Mouse (Mus musculus): ENCODE data around the gene Cgn. TPM values are rescaled to one million over a fixed set of nuclear protein-coding genes. Genes with fewer than 3 reads are reported as not detected.
"Not testable (repeated sequence)": the region's sequence is repeated elsewhere in the genome, so short reads cannot be mapped to it uniquely, and the experiment has no call there.

Cgn gene
- polyA plus RNA-seq, 1 experiment from 2014 or later = 7.2 TPM

DNA sequence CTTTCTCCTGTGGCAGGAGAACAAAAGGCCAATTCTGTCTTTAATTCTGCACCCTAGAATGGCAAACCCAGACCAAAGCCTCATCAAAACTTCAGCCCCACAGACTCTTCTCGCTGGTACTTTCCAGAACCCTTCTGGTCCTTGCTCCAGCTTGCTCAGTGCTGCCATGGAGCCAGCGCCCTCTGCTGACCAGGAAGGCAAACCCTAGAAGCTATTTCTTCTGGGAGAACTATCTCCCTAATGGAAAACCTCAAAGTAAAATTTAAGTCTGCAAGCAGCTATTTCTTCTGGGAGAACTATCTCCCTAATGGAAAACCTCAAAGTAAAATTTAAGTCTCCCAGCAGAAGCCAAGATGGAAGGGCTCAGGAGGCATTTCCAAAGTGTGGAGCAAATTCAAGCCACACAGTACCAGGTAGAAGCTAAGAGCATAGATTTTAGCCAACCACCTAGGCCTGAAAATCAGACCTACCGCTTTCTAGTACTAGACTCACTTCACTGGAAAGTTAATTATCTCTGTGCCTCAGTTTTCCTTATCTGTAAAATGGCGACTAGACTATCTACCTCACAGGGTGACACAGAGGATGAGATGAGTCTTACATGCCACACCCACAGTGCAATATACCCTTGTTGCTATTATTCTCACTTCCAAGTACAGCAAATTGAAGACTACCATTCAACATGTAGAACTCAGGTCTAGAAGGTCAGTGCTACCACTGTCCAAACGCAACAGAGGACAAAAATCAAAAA lies 21.6 kb downstream of the Cgn start:
- Histone ChIP-seq H3K4me2 (peak overlapping the region; percentile 52), H3K9ac (peak overlapping the region; percentile 22; the same call in 1 of the 2 replicates), H3K4me1 (replicated peaks) (peaks cover 12% of the 10 kb centered on the region), H3K4me3 (replicated peaks) (0 out of 2 replicates have a peak overlapping the region, but pooled peaks have one; percentile 12)
- H3K27ac ChIP-seq; DNase-seq; H3K36me3 ChIP-seq; H3K27me3 ChIP-seq; H3K9me3 ChIP-seq (replicated peaks): not testable (repeated sequence)
- ATAC-seq (ENCODE audit: low read depth) = peak; percentile 85
- 30% methylated on average over 4 of the region's 5 CpGs for WGBS (ENCODE audit: insufficient replicate concordance)

GRCm38 (mm10) chr3:94758427-94758826 lies 27.9 kb downstream of the Cgn start:
- WGBS (ENCODE audit: insufficient replicate concordance) = 16% methylated on average over 4 of the region's 9 CpGs
- not testable (repeated sequence) for H3K9me3 ChIP-seq (replicated peaks); H3K36me3 ChIP-seq; H3K9ac ChIP-seq; H3K4me3 ChIP-seq (replicated peaks); H3K27ac ChIP-seq
- Histone ChIP-seq H3K4me1 (replicated peaks) (peaks cover 14% of the 10 kb centered on the region), H3K4me2 (peak overlapping the region; percentile 32; the same call in 1 of the 2 replicates), H3K27me3 (peaks cover 25% of the 10 kb centered on the region)
- DNase-seq (peak; percentile 18), ATAC-seq (ENCODE audit: low read depth) (peak; percentile 80)

- H3K4me3 ChIP-seq (replicated peaks) = peak overlapping the region; percentile 35
- H3K36me3 ChIP-seq; H3K27ac ChIP-seq; DNase-seq; H3K9ac ChIP-seq; H3K9me3 ChIP-seq (replicated peaks): not testable (repeated sequence)
- ATAC-seq (ENCODE audit: low read depth) = peak; percentile 94
- peaks cover 25% of the 10 kb centered on the region for H3K27me3 ChIP-seq
- WGBS (ENCODE audit: insufficient replicate concordance) = under 1% methylated on average over 20 of the region's 31 CpGs
- H3K4me1 ChIP-seq (replicated peaks) = peaks cover 14% of the 10 kb centered on the region
- H3K4me2 ChIP-seq = peak overlapping the region; percentile 50
Observed at GRCm38 (mm10) chr3:94758056-94758409, 28.3 kb downstream of the Cgn start.

DNA sequence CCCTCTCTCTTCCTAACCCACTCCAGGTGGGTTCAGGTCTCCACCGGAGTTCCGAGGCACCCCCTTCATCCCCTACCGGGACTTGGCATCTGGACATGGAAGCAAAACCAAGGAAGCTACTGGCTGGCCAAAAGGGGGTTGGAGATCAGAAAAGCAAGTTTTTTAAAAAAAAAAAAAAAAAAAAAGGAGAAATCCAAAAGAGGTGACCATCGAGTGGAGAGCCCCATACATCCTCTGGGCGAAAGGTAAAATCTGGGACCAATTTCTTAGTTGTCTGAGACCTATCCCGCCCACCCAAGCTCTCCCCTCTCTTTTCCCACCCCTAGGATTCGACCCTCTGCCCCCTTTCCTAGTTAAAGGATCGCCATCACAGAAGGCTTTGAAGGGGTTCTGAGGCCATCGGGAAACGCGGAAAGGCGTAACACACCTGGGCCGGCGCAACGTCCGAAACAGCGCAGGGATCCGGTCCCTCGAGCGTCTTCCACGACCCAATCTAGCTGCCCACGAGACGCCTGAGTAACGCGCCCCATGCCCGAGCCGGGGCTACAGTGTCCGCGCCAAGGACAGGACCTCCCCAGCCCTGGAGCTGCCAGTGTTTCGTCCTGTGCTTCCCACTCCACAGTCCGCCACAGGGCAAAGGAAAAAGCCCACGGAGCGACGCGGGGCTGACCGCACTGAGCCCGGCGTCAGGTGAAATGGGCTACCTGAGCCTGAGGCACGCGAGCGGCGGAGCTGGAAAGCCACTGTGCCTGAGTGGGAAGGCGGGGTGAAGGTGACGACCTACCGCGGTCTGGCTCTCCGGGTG lies 28.8 kb downstream of the Cgn start:
- peak overlapping the region; percentile 49 for H3K4me3 ChIP-seq (replicated peaks)
- not testable (repeated sequence) for H3K27ac ChIP-seq; H3K36me3 ChIP-seq; DNase-seq; H3K9me3 ChIP-seq (replicated peaks)
- peak overlapping the region; percentile 71 for H3K4me2 ChIP-seq
- ATAC-seq (ENCODE audit: low read depth) = peak; percentile 50
- H3K9ac ChIP-seq = peak overlapping the region; percentile 50; the same call in 1 of the 2 replicates
- 6% methylated on average over 23 of the region's 47 CpGs for WGBS (ENCODE audit: insufficient replicate concordance)
- peaks cover 14% of the 10 kb centered on the region for H3K4me1 ChIP-seq (replicated peaks)
- H3K27me3 ChIP-seq = peaks cover 21% of the 10 kb centered on the region

- DNase-seq (no peak), ATAC-seq (ENCODE audit: low read depth) (no peak)
- no peak overlapping the region for H3K4me3 ChIP-seq (replicated peaks)
- H3K9ac ChIP-seq = no peak overlapping the region
- H3K4me1 ChIP-seq (replicated peaks) = no peaks in the 10 kb centered on the region
- no peak overlapping the region for H3K4me2 ChIP-seq
- H3K27ac ChIP-seq = no peak overlapping the region
- H3K9me3 ChIP-seq (replicated peaks) = no peaks in the 10 kb centered on the region
- 84% methylated on average over 17 of the region's 17 CpGs for WGBS (ENCODE audit: insufficient replicate concordance)
- H3K27me3 ChIP-seq = no peaks in the 10 kb centered on the region
- H3K36me3 ChIP-seq = no peaks in the 10 kb centered on the region
Observed at GRCm38 (mm10) chr3:94745691-94746090, 40.6 kb downstream of the Cgn start.

- H3K27me3 ChIP-seq; H3K4me3 ChIP-seq (replicated peaks); DNase-seq; ATAC-seq (ENCODE audit: low read depth); H3K9me3 ChIP-seq (replicated peaks); H3K27ac ChIP-seq; H3K9ac ChIP-seq; H3K4me1 ChIP-seq (replicated peaks); H3K4me2 ChIP-seq; H3K36me3 ChIP-seq: not testable (repeated sequence)
- 13% methylated on average over 2 of the region's 2 CpGs for WGBS (ENCODE audit: insufficient replicate concordance)
Observed at GRCm38 (mm10) chr3:94723637-94724036, 62.7 kb downstream of the Cgn start.

- H3K4me2 ChIP-seq; DNase-seq; H3K4me3 ChIP-seq (replicated peaks); H3K9ac ChIP-seq; H3K4me1 ChIP-seq (replicated peaks); H3K27me3 ChIP-seq; H3K36me3 ChIP-seq; H3K9me3 ChIP-seq (replicated peaks); H3K27ac ChIP-seq: not testable (repeated sequence)
- peak; percentile 61 for ATAC-seq (ENCODE audit: low read depth)
- 44% methylated on average over 1 of the region's 1 CpGs for WGBS (ENCODE audit: insufficient replicate concordance)
Observed at GRCm38 (mm10) chr3:94718253-94718652, 68.0 kb downstream of the Cgn start.

GRCm38 (mm10) chr3:94713424-94713823 lies 72.9 kb downstream of the Cgn start:
- not testable (repeated sequence) for H3K4me3 ChIP-seq (replicated peaks); ATAC-seq (ENCODE audit: low read depth); H3K4me2 ChIP-seq; H3K27ac ChIP-seq; H3K36me3 ChIP-seq; DNase-seq; H3K27me3 ChIP-seq; H3K9me3 ChIP-seq (replicated peaks); H3K4me1 ChIP-seq (replicated peaks); H3K9ac ChIP-seq
- WGBS (ENCODE audit: insufficient replicate concordance) = 61% methylated on average over 3 of the region's 3 CpGs

DNA sequence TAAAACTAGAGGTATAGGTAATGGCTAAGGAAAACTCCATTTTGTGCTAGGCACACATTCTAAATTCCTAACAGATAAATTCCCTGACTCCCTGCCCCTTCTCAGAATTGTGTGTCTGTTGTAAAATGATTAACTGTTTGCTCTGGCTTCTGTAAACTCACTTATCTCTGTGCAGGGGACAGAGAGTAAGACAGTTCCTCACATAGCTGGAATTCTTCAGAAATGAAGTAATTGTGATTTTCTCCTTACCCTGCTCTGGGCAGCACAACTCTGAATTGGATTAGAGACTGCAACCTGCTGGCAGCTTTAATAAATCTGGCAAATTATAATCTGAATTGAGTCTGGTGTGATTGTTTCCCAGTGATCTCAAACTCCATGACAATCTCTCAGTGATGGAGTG lies 75.7 kb downstream of the Cgn start:
- H3K4me3 ChIP-seq (replicated peaks); H3K9me3 ChIP-seq (replicated peaks); DNase-seq; H3K27me3 ChIP-seq; H3K4me1 ChIP-seq (replicated peaks); H3K9ac ChIP-seq; H3K4me2 ChIP-seq; H3K36me3 ChIP-seq; H3K27ac ChIP-seq: not testable (repeated sequence)
- ATAC-seq (ENCODE audit: low read depth) = peak; percentile 39; the same call in 1 of the 2 replicates
